Mouse (Mus musculus) hindbrain, embryonic 16.5 days (tissue): ENCODE results near the gene Chrdl2. TPM values are rescaled to one million over a fixed set of nuclear protein-coding genes. Genes with fewer than 3 reads are reported as not detected.
"Not testable (repeated sequence)": the region's sequence is repeated elsewhere in the genome, so short reads cannot be mapped to it uniquely, and the experiment has no call there.

Experiments
- ATAC-seq: fragments of 200-750 bp; cut with Nextera tagmentation; 2 replicates; pipeline ENCODE4 v1.8.0; 2017; ENCODE audit warnings: moderate TSS enrichment, moderate library complexity
- H3K27ac ChIP-seq: fragments of 300-500 bp; sonication (generic); 2 replicates; pipeline ENCODE4 v1.5.1; 2014; ENCODE audit warnings: low read depth, mild to moderate bottlenecking, control low read depth, low read length, moderate library complexity
- H3K27me3 ChIP-seq: fragments of 300-500 bp; sonication (generic); replicated peaks from 2 replicates; pipeline ENCODE4 v1.6.1; 2014; ENCODE audit warnings: low read length; ENCODE audit not compliant: control insufficient read depth, insufficient read depth
- H3K36me3 ChIP-seq: fragments of 300-500 bp; sonication (generic); 2 replicates; pipeline ENCODE4 v1.6.1; 2014; ENCODE audit warnings: mild to moderate bottlenecking, low read length, moderate library complexity, mixed read lengths; ENCODE audit not compliant: control insufficient read depth, insufficient read depth
- H3K4me1 ChIP-seq: fragments of 300-500 bp; sonication (generic); 2 replicates; pipeline ENCODE4 v1.6.1; 2014; ENCODE audit warnings: low read depth, low read length; ENCODE audit not compliant: control insufficient read depth, insufficient read depth
- H3K4me2 ChIP-seq: fragments of 300-500 bp; sonication (generic); 2 replicates; pipeline ENCODE4 v1.6.1; 2014; ENCODE audit warnings: mild to moderate bottlenecking, low read length, control low read depth, moderate library complexity
- H3K4me3 ChIP-seq: fragments of 300-500 bp; sonication (generic); 2 replicates; pipeline ENCODE4 v1.5.1; 2014; ENCODE audit warnings: mild to moderate bottlenecking, low read length, control low read depth, moderate library complexity
- H3K9ac ChIP-seq: fragments of 300-500 bp; sonication (generic); 2 replicates; pipeline ENCODE4 v1.6.1; 2014; ENCODE audit warnings: low read depth, mild to moderate bottlenecking, control low read depth, low read length, moderate library complexity
- H3K9me3 ChIP-seq: fragments of 300-500 bp; sonication (generic); 2 replicates; pipeline ENCODE4 v1.6.1; 2014; ENCODE audit warnings: mild to moderate bottlenecking, low read length, moderate library complexity; ENCODE audit not compliant: control insufficient read depth
- WGBS: fragments of 180-500 bp; shearing (Covaris S2); extraction: QIAGEN DNeasy Blood & Tissue Kit; methylation state at CpG from one replicate; pipeline ENCODE4 v1.1.7; 2014; 5-methylcytosine and 5-hydroxymethylcytosine counted together
- polyA plus RNA-seq: library from polyadenylated mRNA; unstranded; fragments of >200 nt; fragmentation: Nextera tagmentation; extraction: Ambion mirVana; gene quantifications from 2 replicates; pipeline ENCODE4 v1.2.1, GENCODE M21; 2015

The Chrdl2 gene
- polyA plus RNA-seq, 1 experiment from 2014 or later = 0.88 TPM

- Histone ChIP-seq H3K4me1 (peaks cover 36% of the 10 kb centered on the region), H3K9me3 (no peaks in the 10 kb centered on the region), H3K4me2 (no peak overlapping the region), H3K4me3 (no peak overlapping the region), H3K27me3 (no peaks in the 10 kb centered on the region), H3K27ac (no peak overlapping the region), H3K36me3 (no peaks in the 10 kb centered on the region), H3K9ac (no peak overlapping the region)
- WGBS = 79% methylated on average over 4 of the region's 4 CpGs
- no peak for ATAC-seq
These were observed 36.8 kb upstream of the Chrdl2 start for GRCm38 (mm10) chr7:99969151-99969550.

GRCm38 (mm10) chr7:99971926-99972325, 34.0 kb upstream of the Chrdl2 start:
- H3K4me3 ChIP-seq = no peak overlapping the region
- no peaks in the 10 kb centered on the region for H3K27me3 ChIP-seq
- no peak for ATAC-seq
- no peaks in the 10 kb centered on the region for H3K36me3 ChIP-seq
- peaks cover 10% of the 10 kb centered on the region for H3K4me1 ChIP-seq
- H3K9ac ChIP-seq = no peak overlapping the region
- H3K27ac ChIP-seq = no peak overlapping the region
- no peak overlapping the region for H3K4me2 ChIP-seq
- no peaks in the 10 kb centered on the region for H3K9me3 ChIP-seq
- 66% methylated on average over 2 of the region's 2 CpGs for WGBS

DNA sequence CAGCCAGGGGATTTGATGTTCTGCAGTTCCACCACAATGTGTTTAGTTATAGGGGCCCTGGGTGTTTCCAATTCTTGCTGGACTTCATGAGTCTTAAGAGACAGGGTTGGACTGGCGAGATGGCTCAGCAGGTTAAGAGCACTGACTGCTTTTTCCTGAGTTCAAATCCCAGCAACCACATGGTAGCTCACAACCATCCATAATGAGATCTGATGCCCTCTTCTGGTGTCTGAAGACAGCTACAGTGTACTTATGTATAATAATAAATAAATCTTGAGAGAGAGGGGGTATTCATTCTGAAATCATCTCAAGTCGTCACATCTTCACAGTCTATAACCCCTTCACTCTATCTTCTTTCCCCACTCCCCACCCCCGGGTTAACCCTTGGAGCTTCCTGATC, 33.1 kb upstream of the Chrdl2 start:
- not testable (repeated sequence) for ATAC-seq, H3K4me2 ChIP-seq, H3K36me3 ChIP-seq, H3K4me3 ChIP-seq, H3K4me1 ChIP-seq, H3K9me3 ChIP-seq, H3K9ac ChIP-seq, H3K27me3 ChIP-seq, H3K27ac ChIP-seq
- WGBS = 90% methylated on average over 3 of the region's 3 CpGs

DNA sequence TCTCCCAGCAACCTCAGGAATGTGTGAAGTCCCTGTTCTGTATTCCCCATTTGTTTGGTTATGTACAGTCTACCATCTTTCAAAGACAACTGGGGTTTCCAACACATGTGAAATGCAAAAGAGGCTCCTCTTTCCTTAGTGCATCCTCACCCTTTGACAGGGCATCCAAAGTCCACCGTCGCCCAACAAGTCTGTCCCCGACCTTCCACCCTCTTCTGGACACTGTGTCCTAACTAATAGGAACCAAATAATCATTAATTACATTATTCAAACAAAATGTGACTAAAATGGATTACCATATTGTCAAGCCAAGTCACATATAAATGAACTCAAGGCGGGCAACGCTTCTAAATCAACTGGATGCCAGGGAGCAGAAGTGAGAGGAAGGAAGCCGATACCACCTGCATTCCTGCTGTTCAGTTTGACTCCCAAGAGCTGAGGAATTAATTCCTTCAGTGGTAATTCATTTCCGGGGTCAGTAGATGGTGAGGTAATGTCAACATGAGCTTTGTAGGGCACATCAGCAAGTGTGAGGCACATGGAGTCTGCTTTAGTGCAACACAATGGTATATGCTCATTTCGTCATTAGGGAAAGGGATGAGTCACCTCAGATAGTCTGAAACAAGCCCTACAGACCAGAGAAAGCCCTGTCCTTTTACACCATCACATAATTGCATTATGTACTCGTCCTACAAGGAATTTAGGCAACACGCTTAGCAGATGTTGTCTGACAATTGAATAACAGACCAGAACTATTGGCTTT, 31.6 kb upstream of the Chrdl2 start:
- Histone ChIP-seq H3K9me3 (no peaks in the 10 kb centered on the region), H3K4me2 (no peak overlapping the region), H3K27ac (no peak overlapping the region), H3K36me3 (no peaks in the 10 kb centered on the region), H3K4me1 (peaks cover 8% of the 10 kb centered on the region), H3K9ac (no peak overlapping the region), H3K4me3 (no peak overlapping the region), H3K27me3 (no peaks in the 10 kb centered on the region)
- 65% methylated on average over 10 of the region's 10 CpGs for WGBS
- no peak for ATAC-seq

DNA sequence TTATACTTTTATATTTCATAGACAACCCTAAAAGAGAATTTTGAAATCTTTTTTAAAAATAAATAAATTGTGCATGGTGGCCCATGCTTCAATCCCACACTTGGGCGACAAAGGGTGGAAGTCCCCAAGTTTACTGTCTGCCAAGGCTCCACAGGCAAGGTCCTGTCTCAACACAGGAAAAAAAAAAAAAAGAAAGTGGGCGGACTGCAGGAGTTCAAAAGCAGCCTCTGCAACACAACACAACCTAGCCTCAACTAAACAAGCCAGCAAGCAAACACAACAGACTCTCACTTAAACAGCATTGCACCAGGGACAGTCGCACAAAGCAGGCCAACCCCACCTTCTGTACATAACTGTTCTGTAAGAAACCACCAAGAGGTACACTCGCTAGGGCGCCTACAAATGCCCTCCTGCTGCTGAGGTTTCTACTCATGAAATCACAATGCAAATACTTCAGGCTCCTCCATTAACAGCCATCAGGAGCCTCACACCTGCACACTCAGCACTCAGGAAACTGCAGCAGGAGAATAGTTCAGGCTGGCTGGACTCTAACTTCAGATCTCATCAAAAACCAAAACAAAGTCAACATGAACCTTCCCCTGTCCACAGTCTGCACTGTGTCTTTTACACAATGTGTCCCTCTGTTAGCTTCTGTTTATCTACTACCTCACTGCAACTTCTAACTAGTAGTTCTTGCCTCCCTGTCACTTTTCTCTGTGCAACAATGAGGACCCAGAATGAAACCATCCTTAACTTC, 30.0 kb upstream of the Chrdl2 start:
- Histone ChIP-seq H3K36me3 (no peaks in the 10 kb centered on the region), H3K9me3 (no peaks in the 10 kb centered on the region), H3K27me3 (no peaks in the 10 kb centered on the region), H3K4me2 (no peak overlapping the region), H3K9ac (no peak overlapping the region), H3K27ac (no peak overlapping the region), H3K4me1 (peaks cover 12% of the 10 kb centered on the region), H3K4me3 (no peak overlapping the region)
- ATAC-seq = no peak
- WGBS = 85% methylated on average over 5 of the region's 5 CpGs

DNA sequence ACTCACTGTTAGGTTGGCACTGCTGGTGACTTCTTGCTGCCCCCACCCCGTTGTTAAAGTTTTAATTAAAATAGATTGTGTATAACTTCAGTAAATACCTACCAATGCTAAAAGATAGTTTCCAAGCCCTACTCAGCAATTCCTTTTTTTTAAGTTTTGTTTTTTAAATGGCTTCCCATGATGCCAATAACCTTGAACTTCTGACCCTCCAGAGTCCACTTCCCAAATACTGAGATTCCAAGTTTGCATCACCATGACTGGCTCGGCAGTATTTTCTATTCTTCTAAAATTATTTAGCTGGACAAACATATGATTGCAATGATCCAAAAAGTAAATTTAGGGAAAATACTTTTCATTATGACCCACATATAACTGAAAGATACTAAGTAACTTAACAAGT, 27.9 kb upstream of the Chrdl2 start:
- no peak overlapping the region for H3K4me3 ChIP-seq
- no peaks in the 10 kb centered on the region for H3K36me3 ChIP-seq
- 88% methylated on average over 2 of the region's 2 CpGs for WGBS
- H3K27ac ChIP-seq = no peak overlapping the region
- H3K4me2 ChIP-seq = no peak overlapping the region
- no peaks in the 10 kb centered on the region for H3K9me3 ChIP-seq
- no peak for ATAC-seq
- peaks cover 13% of the 10 kb centered on the region for H3K4me1 ChIP-seq
- H3K27me3 ChIP-seq = no peaks in the 10 kb centered on the region
- H3K9ac ChIP-seq = no peak overlapping the region

DNA sequence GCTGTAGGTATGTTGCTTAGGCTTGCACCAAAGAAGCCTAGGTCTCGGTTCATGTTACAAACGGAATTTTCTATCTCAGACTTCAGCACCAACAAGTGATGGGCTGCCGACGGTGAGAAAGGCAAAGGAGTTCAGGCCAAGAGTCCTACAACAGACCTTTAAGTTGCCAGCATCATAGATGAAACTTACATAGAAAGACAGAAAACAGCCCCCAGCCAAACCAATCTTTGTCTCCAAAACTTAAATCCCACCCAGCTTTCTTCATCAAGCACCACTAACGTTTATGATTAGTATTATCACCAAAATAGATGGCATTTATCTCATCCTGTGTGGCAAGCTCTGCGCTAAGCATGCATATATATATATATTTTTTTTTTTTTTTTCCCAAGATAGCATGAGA, 26.9 kb upstream of the Chrdl2 start:
- peak overlapping the region; percentile 99 for H3K4me3 ChIP-seq
- WGBS = 14% methylated on average over 6 of the region's 6 CpGs
- peak overlapping the region; percentile 99 for H3K9ac ChIP-seq
- H3K27me3 ChIP-seq = no peaks in the 10 kb centered on the region
- H3K36me3 ChIP-seq = no peaks in the 10 kb centered on the region
- no peak overlapping the region; the same call in none of the 2 replicates for H3K27ac ChIP-seq
- H3K9me3 ChIP-seq = no peaks in the 10 kb centered on the region
- ATAC-seq = no peak
- H3K4me2 ChIP-seq = peak overlapping the region; percentile 78
- peaks cover 13% of the 10 kb centered on the region for H3K4me1 ChIP-seq

GRCm38 (mm10) chr7:99979546-99980131, 26.3 kb upstream of the Chrdl2 start:
- Histone ChIP-seq H3K9ac (peak overlapping the region; percentile 99), H3K27me3 (no peaks in the 10 kb centered on the region), H3K9me3 (no peaks in the 10 kb centered on the region), H3K4me3 (peak overlapping the region; percentile 99), H3K4me2 (peak overlapping the region; percentile 78), H3K4me1 (peaks cover 13% of the 10 kb centered on the region), H3K36me3 (no peaks in the 10 kb centered on the region), H3K27ac (peak overlapping the region; percentile 98)
- peak; percentile 48 for ATAC-seq
- 0% methylated on average over 51 of the region's 51 CpGs for WGBS

DNA sequence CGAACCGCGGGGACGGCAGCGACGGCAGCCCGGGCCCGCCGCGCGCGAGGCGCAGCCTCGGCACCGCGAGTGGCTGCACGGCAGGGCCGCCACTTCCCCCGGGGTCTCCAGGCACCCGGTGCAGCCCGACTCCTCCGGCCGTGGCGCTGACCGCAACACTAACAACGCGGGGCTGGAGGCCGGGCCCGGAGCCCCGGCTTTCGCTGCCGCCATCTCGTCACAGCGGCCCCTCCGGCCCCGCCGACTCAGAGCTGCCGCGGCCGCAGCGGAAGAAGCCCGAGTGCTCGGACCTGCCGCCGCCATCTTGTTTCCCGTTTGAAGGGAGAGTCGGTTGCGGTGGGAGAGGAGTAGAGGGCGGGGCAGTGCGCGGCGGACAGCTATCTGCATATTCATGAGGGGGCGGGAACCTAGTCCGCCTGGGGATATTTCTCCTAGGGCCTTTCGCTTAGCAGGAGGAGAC, 25.8 kb upstream of the Chrdl2 start, which contains the start of gene Rnf169:
Gene Rnf169, minus strand, starts transcription at position 317 of the 460 bp plus-strand sequence.
- Histone ChIP-seq H3K4me3 (peak within 1 kb of the TSS; percentile 99), H3K9me3 (no peaks in the 10 kb centered on the region), H3K27ac (peak within 1 kb of the TSS; percentile 98), H3K4me1 (peaks cover 13% of the 10 kb centered on the region), H3K4me2 (peak within 1 kb of the TSS; percentile 78), H3K9ac (peak within 1 kb of the TSS; percentile 99), H3K36me3 (no peaks in the 10 kb centered on the region), H3K27me3 (no peaks in the 10 kb centered on the region)
- peak; percentile 96 for ATAC-seq
- under 1% methylated on average over 43 of the region's 55 CpGs for WGBS
